Mouse (Mus musculus): ENCODE measurements at regions not wholly inside any gene's neighbourhood (a gene's known extent, or its start where the extent isn't known, plus 50 kb on each side); places are given as distances from the start of the nearest gene placed in this dataset.
A peak's percentile ranks its signal among the peaks of the same experiment; 100 is the strongest.

DNA sequence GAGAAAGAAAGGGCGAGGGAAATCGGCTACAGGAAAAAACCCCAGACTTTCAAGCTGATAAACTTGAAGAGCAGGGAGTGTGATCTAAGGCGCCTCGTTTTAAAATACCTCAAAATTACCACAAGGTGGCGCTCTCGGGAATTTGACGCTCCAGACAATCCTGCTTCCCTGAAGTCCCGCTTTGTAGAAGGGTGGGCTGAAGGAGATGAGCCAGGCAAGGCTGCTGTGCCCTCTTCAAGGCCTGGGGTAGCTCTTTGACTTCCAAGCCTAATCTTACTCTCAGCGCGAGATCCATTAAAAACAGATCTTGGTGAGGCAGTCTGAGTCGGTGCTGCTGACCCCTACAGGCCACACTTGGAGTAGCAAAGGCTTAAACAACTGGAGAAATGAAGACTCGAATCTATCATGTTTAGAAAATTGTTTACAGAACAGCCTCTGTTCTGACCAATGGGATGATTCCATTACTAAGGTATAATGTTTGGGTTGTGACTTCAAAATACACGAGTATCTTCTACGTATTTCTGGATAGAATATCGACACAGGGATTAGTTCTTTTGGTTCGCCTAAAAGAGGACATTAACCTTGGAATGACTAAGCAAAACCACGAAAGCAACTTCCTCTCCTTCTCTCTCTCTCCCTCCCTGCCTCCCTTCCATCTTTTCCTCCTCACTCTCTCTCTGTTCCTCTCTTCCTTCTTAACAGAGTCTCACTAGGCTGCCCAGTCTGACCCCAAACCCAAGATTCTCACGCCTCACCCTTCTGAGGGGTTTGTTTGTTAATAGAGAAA lies 83.7 kb upstream of the Pik3cg start:
- H3K4me3 ChIP-seq (replicated peaks in 1 of 3; ENCODE audit: low read depth in 2 of 3, low read length in 2 of 3, poor library complexity in 1 of 3) = peak overlapping the region; percentile 26 to 41 (median 41)
- H3K27me3 ChIP-seq (replicated peaks) = no peaks in the 10 kb centered on the region
- in situ Hi-C loops (cut with MboI; ENCODE audit: low pct_ligation_motif_present, low pct_unique_long_range_greater_than_20kb, low sequenced_read_pairs) = loop anchor here (25.0 kb wide), 1 partner anchor 595 kb away; no protein-coding TSS in a partner anchor
- peaks cover 11 to 28% of the 10 kb centered on the region in 2 experiments for H3K4me1 ChIP-seq (ENCODE audit: control insufficient read depth in 1 of 2, insufficient read depth in 2 of 2)
- peak overlapping the region; percentile 75 for H3K27ac ChIP-seq (ENCODE audit: insufficient read depth, low read depth)
- dilution Hi-C loops (cut with MboI; ENCODE audit: extremely low pct_ligation_motif_present, extremely low pct_unique_long_range_greater_than_20kb, low sequenced_read_pairs) = no loop called here
- DNase-seq (ENCODE audit: extremely low read depth) = peak; percentile 85
- TF ChIP-seq CTCF (conservative IDR thresholded peaks at IDR 0.05 in 1 of 2, IDR thresholded peaks at IDR 0.05 in 1 of 2; ENCODE audit: low read depth in 2 of 2, low read length in 2 of 2) (peak; percentile 87 to 95), RAD21 (IDR thresholded peaks at IDR 0.05; ENCODE audit: low read depth, low read length) (peak; percentile 46), SMC3 (IDR thresholded peaks at IDR 0.05; ENCODE audit: low read depth, low read length) (peak; percentile 76), MEF2A (IDR thresholded peaks at IDR 0.05; ENCODE audit: borderline replicate concordance, low read depth, low read length) (no peak), MAFK (IDR thresholded peaks at IDR 0.05; ENCODE audit: insufficient replicate concordance, low read length) (0 out of 2 replicates have a peak, but pooled peaks have one; percentile 31), CHD2 (IDR thresholded peaks at IDR 0.05; ENCODE audit: low read length) (no peak), MAZ (IDR thresholded peaks at IDR 0.05; ENCODE audit: low read depth, low read length) (no peak)
- no peaks in the 10 kb centered on the region for H3K36me3 ChIP-seq (replicated peaks in 1 of 2; ENCODE audit: control insufficient read depth in 1 of 2, insufficient read depth in 1 of 2, low read length in 1 of 2)
- peak overlapping the region; percentile 73 for H3K9ac ChIP-seq (ENCODE audit: insufficient read depth, low read depth)
- peak overlapping the region; percentile 65 for H3K4me2 ChIP-seq (ENCODE audit: insufficient read depth, low read depth, poor library complexity, severe bottlenecking)
- H3K9me3 ChIP-seq (replicated peaks; ENCODE audit: low read length) = no peaks in the 10 kb centered on the region
- H3K79me2 ChIP-seq (replicated peaks; ENCODE audit: control insufficient read depth, extremely low read depth, insufficient read depth, poor library complexity, severe bottlenecking) = no peaks in the 10 kb centered on the region

DNA sequence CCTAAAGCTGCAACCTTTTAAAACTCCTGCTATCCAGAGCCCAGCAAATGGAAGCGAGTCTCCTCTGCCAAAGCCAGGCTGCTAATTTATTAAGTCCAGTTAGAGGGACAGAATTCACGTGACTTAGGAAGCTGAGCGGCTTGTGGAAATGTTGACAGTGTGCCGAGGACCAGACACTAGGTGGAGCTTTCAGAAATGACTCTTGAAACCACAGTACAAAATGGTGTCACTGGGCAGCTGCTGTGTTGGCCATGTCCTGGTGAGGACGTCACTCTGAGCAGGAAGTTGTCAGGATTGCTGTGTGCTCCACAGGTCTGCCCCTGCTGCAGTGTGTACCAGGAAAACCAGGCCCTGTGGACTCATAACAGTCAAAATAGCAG lies 84.3 kb upstream of the Pik3cg start:
- H3K9me3 ChIP-seq (replicated peaks; ENCODE audit: low read length) = no peaks in the 10 kb centered on the region
- peak; percentile 85 for DNase-seq (ENCODE audit: extremely low read depth)
- no peaks in the 10 kb centered on the region for H3K27me3 ChIP-seq (replicated peaks)
- peaks cover 11 to 28% of the 10 kb centered on the region in 2 experiments for H3K4me1 ChIP-seq (ENCODE audit: control insufficient read depth in 1 of 2, insufficient read depth in 2 of 2)
- peak overlapping the region; percentile 73 for H3K9ac ChIP-seq (ENCODE audit: insufficient read depth, low read depth)
- peak overlapping the region; percentile 75; the same call in 1 of the 2 replicates for H3K27ac ChIP-seq (ENCODE audit: insufficient read depth, low read depth)
- no peaks in the 10 kb centered on the region for H3K79me2 ChIP-seq (replicated peaks; ENCODE audit: control insufficient read depth, extremely low read depth, insufficient read depth, poor library complexity, severe bottlenecking)
- dilution Hi-C loops (cut with MboI; ENCODE audit: extremely low pct_ligation_motif_present, extremely low pct_unique_long_range_greater_than_20kb, low sequenced_read_pairs) (no loop called here), in situ Hi-C loops (cut with MboI; ENCODE audit: low pct_ligation_motif_present, low pct_unique_long_range_greater_than_20kb, low sequenced_read_pairs) (loop anchor here (25.0 kb wide), 1 partner anchor 595 kb away; no protein-coding TSS in a partner anchor)
- peak overlapping the region; percentile 65 for H3K4me2 ChIP-seq (ENCODE audit: insufficient read depth, low read depth, poor library complexity, severe bottlenecking)
- H3K36me3 ChIP-seq (replicated peaks in 1 of 2; ENCODE audit: control insufficient read depth in 1 of 2, insufficient read depth in 1 of 2, low read length in 1 of 2) = no peaks in the 10 kb centered on the region
- H3K4me3 ChIP-seq (replicated peaks in 1 of 3; ENCODE audit: low read depth in 2 of 3, low read length in 2 of 3, poor library complexity in 1 of 3) = peak overlapping the region in 2 of 3 experiments; percentile 26 to 41
- TF ChIP-seq E2F4 (IDR thresholded peaks at IDR 0.05; ENCODE audit: insufficient replicate concordance, low read depth, low read length) (no peak), TCF12 (IDR thresholded peaks at IDR 0.05; ENCODE audit: low read depth, low read length) (peak; percentile 72; the same call in 1 of the 2 replicates), BHLHE40 (IDR thresholded peaks at IDR 0.05; ENCODE audit: low read depth, low read length) (peak; percentile 98), TBP (conservative IDR thresholded peaks at IDR 0.05; ENCODE audit: low read depth, low read length) (no peak; the same call in 1 of the 2 replicates), UBTF (IDR thresholded peaks at IDR 0.05; ENCODE audit: low read depth, low read length) (no peak), CTCF (conservative IDR thresholded peaks at IDR 0.05 in 1 of 2, IDR thresholded peaks at IDR 0.05 in 1 of 2; ENCODE audit: low read depth in 2 of 2, low read length in 2 of 2) (peak in 1 of 2 experiments; percentile 73; a peak in 2 of 4 replicates), MAFK (IDR thresholded peaks at IDR 0.05; ENCODE audit: insufficient replicate concordance, low read length) (no peak), JUND (conservative IDR thresholded peaks at IDR 0.05; ENCODE audit: low read depth, low read length) (peak; percentile 67; the same call in 1 of the 2 replicates), HCFC1 (IDR thresholded peaks at IDR 0.05; ENCODE audit: low read depth, low read length) (peak; percentile 67), MXI1 (IDR thresholded peaks at IDR 0.05; ENCODE audit: low read depth, low read length) (peak; percentile 55; the same call in 1 of the 2 replicates), EP300 (IDR thresholded peaks at IDR 0.05; ENCODE audit: low read length) (peak; percentile 67), MAZ (IDR thresholded peaks at IDR 0.05; ENCODE audit: low read depth, low read length) (0 out of 2 replicates have a peak, but pooled peaks have one; percentile 47), ETS1 (conservative IDR thresholded peaks at IDR 0.05; ENCODE audit: low read depth, low read length) (peak; percentile 80), ELF1 (IDR thresholded peaks at IDR 0.05; ENCODE audit: low read depth, low read length) (peak; percentile 71), IRF4 (IDR thresholded peaks at IDR 0.05; ENCODE audit: low read depth, low read length) (peak; percentile 86), PAX5 (IDR thresholded peaks at IDR 0.05; ENCODE audit: low read length) (no peak), USF2 (conservative IDR thresholded peaks at IDR 0.05; ENCODE audit: low read depth, low read length) (no peak), JUN (IDR thresholded peaks at IDR 0.05; ENCODE audit: insufficient read depth, low read depth, low read length) (peak; percentile 68), ZKSCAN1 (IDR thresholded peaks at IDR 0.05; ENCODE audit: borderline replicate concordance, low read depth, low read length) (no peak), NELFE (IDR thresholded peaks at IDR 0.05; ENCODE audit: low read depth, low read length) (peak; percentile 70), POLR2AphosphoS2 (IDR thresholded peaks at IDR 0.05; ENCODE audit: low read depth, low read length) (no peak), MAX (IDR thresholded peaks at IDR 0.05; ENCODE audit: low read length) (peak; percentile 74), CHD1 (IDR thresholded peaks at IDR 0.05; ENCODE audit: low read depth, low read length) (no peak), RAD21 (IDR thresholded peaks at IDR 0.05; ENCODE audit: low read depth, low read length) (peak; percentile 40), MYC (IDR thresholded peaks at IDR 0.05; ENCODE audit: low read depth, low read length) (peak; percentile 62; the same call in 1 of the 2 replicates), ZMIZ1 (IDR thresholded peaks at IDR 0.05; ENCODE audit: low read depth, low read length) (no peak), SMC3 (IDR thresholded peaks at IDR 0.05; ENCODE audit: low read depth, low read length) (peak; percentile 74), POLR2A (IDR thresholded peaks at IDR 0.05; ENCODE audit: low read depth, low read length) (peak; percentile 43; the same call in 1 of the 2 replicates)

All from CH12.LX (cell line).